Mouse (Mus musculus): Measurements from ENCODE around the gene Mageb4.
"Not testable (repeated sequence)": the region's sequence is repeated elsewhere in the genome, so short reads cannot be mapped to it uniquely, and the experiment has no call there.

Gene Mageb4

DNA sequence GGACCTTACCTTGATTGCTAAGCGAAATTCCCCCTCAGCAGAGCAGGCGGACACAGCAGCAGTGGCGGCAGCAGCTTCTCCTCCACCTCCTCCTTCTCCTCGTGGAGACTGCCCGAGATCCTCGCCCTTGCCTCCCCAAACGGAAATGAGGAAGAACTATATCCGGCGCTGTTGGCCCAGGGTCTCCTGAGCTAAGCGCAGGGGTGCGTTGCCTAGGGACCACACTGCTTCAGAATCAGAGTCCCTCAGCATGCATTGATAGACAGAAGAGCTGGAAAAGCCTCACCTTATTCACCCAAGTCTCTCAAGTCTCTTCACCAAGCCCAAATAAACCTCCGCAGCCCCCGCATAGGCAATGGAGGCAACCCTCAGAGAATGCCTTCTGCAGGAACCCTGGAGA, at the start of gene Mageb4:
Gene Mageb4 (minus strand): TSS at position 101 of the 400 bp plus-strand sequence.
- not testable (repeated sequence) for DNase-seq

- peak; percentile 3 for DNase-seq
These were observed 20.3 kb downstream of the Mageb4 start for GRCm38 (mm10) chrX:86284597-86284996.

DNA sequence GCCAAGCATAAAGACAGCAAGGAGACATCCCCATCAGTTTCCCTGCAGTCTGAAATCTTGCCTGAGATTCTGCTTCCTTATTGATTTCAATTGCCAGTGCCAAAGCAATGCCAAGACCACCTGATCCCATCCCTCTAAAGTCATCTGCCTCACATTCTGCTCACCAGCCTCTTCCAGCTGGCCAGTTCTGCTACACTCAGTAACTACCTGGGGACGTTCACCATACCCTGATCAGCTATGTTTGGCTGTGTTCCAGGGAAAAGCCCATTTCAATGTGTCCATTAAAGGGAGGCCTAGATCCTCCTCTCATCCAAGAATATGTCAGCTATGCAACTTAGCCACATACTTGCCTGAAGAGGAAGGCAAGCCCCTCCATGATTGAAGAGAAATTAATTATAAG, 58.9 kb downstream of the Mageb4 start:
- DNase-seq, result not testable (repeated sequence)

DNA sequence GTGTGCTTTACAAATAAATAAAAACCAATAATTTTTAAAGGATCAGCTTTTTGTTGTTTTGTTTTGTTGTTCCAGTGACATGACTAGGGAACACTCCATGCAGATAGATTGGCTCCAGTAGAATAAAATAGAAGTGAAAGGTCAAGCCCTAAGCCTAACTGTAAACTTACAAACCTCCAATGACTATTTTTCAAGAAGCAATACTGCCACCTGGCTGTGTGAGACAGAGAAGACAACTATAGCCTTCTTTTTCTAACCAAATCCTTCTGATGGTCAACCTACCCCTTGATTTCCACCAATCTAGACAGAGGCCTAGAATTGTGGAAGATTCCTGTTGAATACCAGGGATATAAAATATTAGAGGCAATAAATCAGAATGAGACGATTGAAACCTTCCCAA, 67.6 kb downstream of the Mageb4 start:
- no peak for DNase-seq
